Mouse (Mus musculus) cerebellum, postnatal 25 days (tissue): Measurements from ENCODE around the gene Pth2r.

Experiments used
- DNase-seq, 2 experiments: peaks; one replicate each; pipeline ENCODE4 v3.0.0; 2021; ENCODE audit warnings: mixed read lengths in 2 of 2

Pth2r gene

GRCm38 (mm10) chr1:65281756-65282155, at the start of gene Pth2r:
Gene Pth2r (plus strand): TSS chr1:65282056.
- DNase-seq = no peak

GRCm38 (mm10) chr1:65237712-65238111, 44.1 kb upstream of the Pth2r start:
- no peak for DNase-seq

- DNase-seq = no peak
These were observed 36.2 kb upstream of the Pth2r start for GRCm38 (mm10) chr1:65245637-65246036.

GRCm38 (mm10) chr1:65280461-65280860, 1.4 kb upstream of the Pth2r start:
- no peak for DNase-seq

- DNase-seq = peak; percentile 54 to 75
These were observed 910 bp downstream of the Pth2r start for GRCm38 (mm10) chr1:65282766-65283165.

GRCm38 (mm10) chr1:65308476-65308875, 26.6 kb downstream of the Pth2r start:
- DNase-seq = no peak

- peak; percentile 54 to 59 for DNase-seq
These were observed 29.5 kb downstream of the Pth2r start for GRCm38 (mm10) chr1:65311214-65311933.

- DNase-seq = peak; percentile 21 to 70
These were observed 30.3 kb downstream of the Pth2r start for GRCm38 (mm10) chr1:65312118-65312517.

- peak in 1 of 2 experiments; percentile 47 for DNase-seq
These were observed 31.0 kb downstream of the Pth2r start for GRCm38 (mm10) chr1:65312896-65313295.

GRCm38 (mm10) chr1:65314054-65315021, 32.5 kb downstream of the Pth2r start:
- peak in 1 of 2 experiments; percentile 25 for DNase-seq

GRCm38 (mm10) chr1:65315022-65315407, 33.2 kb downstream of the Pth2r start:
- DNase-seq = no peak

GRCm38 (mm10) chr1:65334026-65334425, 52.2 kb downstream of the Pth2r start:
- DNase-seq = no peak

- DNase-seq = no peak
These were observed 55.9 kb downstream of the Pth2r start for GRCm38 (mm10) chr1:65337768-65338167.

- no peak for DNase-seq
These were observed 58.4 kb downstream of the Pth2r start for GRCm38 (mm10) chr1:65340240-65340639.

GRCm38 (mm10) chr1:65352979-65353378, 71.1 kb downstream of the Pth2r start:
- DNase-seq = no peak

GRCm38 (mm10) chr1:65354153-65354552, 72.3 kb downstream of the Pth2r start:
- DNase-seq = no peak

- peak; percentile 48 to 62 for DNase-seq
These were observed 106.5 kb downstream of the Pth2r start for GRCm38 (mm10) chr1:65388328-65388727.

GRCm38 (mm10) chr1:65389621-65390020, 107.8 kb downstream of the Pth2r start:
- no peak for DNase-seq

- no peak for DNase-seq
These were observed 125.6 kb downstream of the Pth2r start for GRCm38 (mm10) chr1:65407441-65407840.

- no peak for DNase-seq
These were observed 139.1 kb downstream of the Pth2r start for GRCm38 (mm10) chr1:65420909-65421308.

GRCm38 (mm10) chr1:65422501-65423010, 140.7 kb downstream of the Pth2r start:
- no peak for DNase-seq
